Mouse (Mus musculus): Measurements from ENCODE around the gene Rtl10. TPM values are rescaled to one million over a fixed set of nuclear protein-coding genes. Genes with fewer than 3 reads are reported as not detected.

Rtl10 gene
- total RNA-seq, 1 experiment = 6.7 TPM

DNA sequence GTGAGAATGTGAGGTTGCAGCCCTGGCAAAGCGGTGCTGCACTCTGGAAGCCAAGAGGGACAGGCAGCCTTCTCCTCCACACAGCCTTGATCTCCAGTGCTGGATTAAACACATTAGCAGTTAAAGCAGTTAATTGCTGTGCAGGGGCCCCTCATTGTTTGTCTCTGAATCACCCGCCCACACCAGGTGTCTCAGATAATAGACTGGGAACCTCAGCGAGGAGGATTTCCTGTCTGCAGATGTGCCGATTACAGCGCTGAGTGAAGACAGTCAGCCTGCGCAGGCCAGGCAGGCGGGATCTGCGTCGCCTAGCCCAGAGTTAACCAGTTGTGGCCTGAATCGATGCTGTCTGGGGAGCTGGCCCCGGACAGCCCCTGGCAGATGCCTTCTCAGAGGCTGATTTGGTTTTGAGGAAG, 38.7 kb upstream of the Rtl10 start:
- Histone ChIP-seq H3K9ac (ENCODE audit: insufficient read depth, low read depth, low read length, poor library complexity, severe bottlenecking) (peak overlapping the region; percentile 19; the same call in 1 of the 2 replicates), H3K27ac (ENCODE audit: insufficient read depth, low read depth, low read length, poor library complexity, severe bottlenecking) (no peak overlapping the region), H3K4me1 (ENCODE audit: control insufficient read depth in 2 of 2, insufficient read depth in 2 of 2, low read length in 2 of 2, poor library complexity in 1 of 2) (peaks cover 8 to 23% of the 10 kb centered on the region in 2 experiments), H3K9me3 (ENCODE audit: control insufficient read depth, insufficient read depth, low read depth, low read length) (no peaks in the 10 kb centered on the region), H3K4me3 (ENCODE audit: insufficient read depth in 1 of 2, low read depth in 1 of 2, low read length in 2 of 2, poor library complexity in 1 of 2, severe bottlenecking in 1 of 2) (peak overlapping the region in 1 of 2 experiments; percentile 23; a peak in 1 of 4 replicates), H3K36me3 (ENCODE audit: control insufficient read depth, insufficient read depth, low read length, poor library complexity, severe bottlenecking) (no peaks in the 10 kb centered on the region; the same call in 1 of the 2 replicates)
- no peak for TF ChIP-seq ZC3H11A (IDR thresholded peaks at IDR 0.05; ENCODE audit: borderline replicate concordance, low read depth, low read length)
- DNase-seq (ENCODE audit: low read depth, low spot score) = peak; percentile 80
- in situ Hi-C loops (cut with MboI; ENCODE audit: low sequenced_read_pairs in 2 of 2, unreplicated experiment in 2 of 2) = loop anchor here in 1 of 2 experiments (10.0 kb wide), 1 partner anchor 165 kb away; the partner anchor contains the start of genes Gm49601, Gp1bb and Sept5

DNA sequence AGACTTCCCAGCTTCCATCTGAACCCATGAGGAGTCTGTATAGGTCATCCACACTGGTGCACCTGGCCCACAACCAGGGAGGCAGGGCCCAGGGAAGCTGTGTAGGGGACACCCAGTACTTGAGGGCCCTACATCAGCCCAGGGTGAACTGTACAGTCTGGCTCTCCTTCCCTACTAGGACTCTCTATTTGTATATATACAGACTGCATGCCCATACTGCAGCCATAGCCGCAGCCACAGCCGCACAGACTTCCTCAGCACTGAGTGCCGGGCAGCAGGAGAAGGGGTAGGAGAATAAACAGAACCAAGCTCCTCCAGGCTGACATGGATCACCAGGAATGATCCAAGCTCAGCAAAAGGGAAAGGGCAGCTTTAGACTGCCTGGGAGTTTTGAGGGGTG, 37.9 kb upstream of the Rtl10 start:
- no peak overlapping the region for H3K4me3 ChIP-seq (ENCODE audit: insufficient read depth in 1 of 2, low read depth in 1 of 2, low read length in 2 of 2, poor library complexity in 1 of 2, severe bottlenecking in 1 of 2)
- in situ Hi-C loops (cut with MboI; ENCODE audit: low sequenced_read_pairs in 2 of 2, unreplicated experiment in 2 of 2) = loop anchor here in 1 of 2 experiments (10.0 kb wide), 1 partner anchor 164 kb away; the partner anchor contains the start of genes Gm49601, Gp1bb and Sept5

DNA sequence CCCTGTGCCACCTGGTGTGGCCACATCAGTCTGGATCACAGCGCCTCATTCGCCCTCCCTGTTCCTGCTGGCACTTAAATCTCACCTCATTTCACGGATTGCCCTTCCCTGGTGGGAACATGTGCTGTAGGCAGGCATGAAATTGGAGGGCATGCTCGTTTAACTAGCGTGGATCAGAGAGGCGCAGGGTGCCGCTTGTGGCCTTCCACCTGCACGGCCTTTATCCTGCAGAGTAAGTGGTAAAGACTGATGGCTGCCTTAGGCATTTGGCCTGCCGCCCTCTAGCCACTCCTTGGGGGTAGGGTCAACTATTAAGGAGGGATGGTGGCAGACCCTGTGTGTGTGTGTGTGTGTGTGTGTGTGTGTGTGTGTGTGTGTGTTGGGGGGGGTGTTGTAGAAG, 36.7 kb upstream of the Rtl10 start:
- TF ChIP-seq CHD2 (IDR thresholded peaks at IDR 0.05; ENCODE audit: low read depth, low read length) (no peak), MAFK (IDR thresholded peaks at IDR 0.05; ENCODE audit: insufficient read depth, low read depth, low read length) (no peak), ZC3H11A (IDR thresholded peaks at IDR 0.05; ENCODE audit: borderline replicate concordance, low read depth, low read length) (no peak), HCFC1 (IDR thresholded peaks at IDR 0.05; ENCODE audit: borderline replicate concordance, insufficient read depth, low read length) (no peak), ZNF384 (IDR thresholded peaks at IDR 0.05; ENCODE audit: low read depth, low read length) (no peak)

More for the DNA sequence above, 37.9 kb upstream of the Rtl10 start:
- peaks cover 8 to 23% of the 10 kb centered on the region in 2 experiments for H3K4me1 ChIP-seq (ENCODE audit: control insufficient read depth in 2 of 2, insufficient read depth in 2 of 2, low read length in 2 of 2, poor library complexity in 1 of 2)
- H3K9me3 ChIP-seq (ENCODE audit: control insufficient read depth, insufficient read depth, low read depth, low read length) = no peaks in the 10 kb centered on the region
- H3K36me3 ChIP-seq (ENCODE audit: control insufficient read depth, insufficient read depth, low read length, poor library complexity, severe bottlenecking) = no peaks in the 10 kb centered on the region; the same call in 1 of the 2 replicates
- TF ChIP-seq CHD2 (IDR thresholded peaks at IDR 0.05; ENCODE audit: low read depth, low read length) (no peak), HCFC1 (IDR thresholded peaks at IDR 0.05; ENCODE audit: borderline replicate concordance, insufficient read depth, low read length) (no peak), MAFK (IDR thresholded peaks at IDR 0.05; ENCODE audit: insufficient read depth, low read depth, low read length) (no peak), ZNF384 (IDR thresholded peaks at IDR 0.05; ENCODE audit: low read depth, low read length) (no peak), ZC3H11A (IDR thresholded peaks at IDR 0.05; ENCODE audit: borderline replicate concordance, low read depth, low read length) (no peak)
- no peak for DNase-seq (ENCODE audit: low read depth, low spot score)
- no peak overlapping the region for H3K9ac ChIP-seq (ENCODE audit: insufficient read depth, low read depth, low read length, poor library complexity, severe bottlenecking)
- no peak overlapping the region for H3K27ac ChIP-seq (ENCODE audit: insufficient read depth, low read depth, low read length, poor library complexity, severe bottlenecking)

DNA sequence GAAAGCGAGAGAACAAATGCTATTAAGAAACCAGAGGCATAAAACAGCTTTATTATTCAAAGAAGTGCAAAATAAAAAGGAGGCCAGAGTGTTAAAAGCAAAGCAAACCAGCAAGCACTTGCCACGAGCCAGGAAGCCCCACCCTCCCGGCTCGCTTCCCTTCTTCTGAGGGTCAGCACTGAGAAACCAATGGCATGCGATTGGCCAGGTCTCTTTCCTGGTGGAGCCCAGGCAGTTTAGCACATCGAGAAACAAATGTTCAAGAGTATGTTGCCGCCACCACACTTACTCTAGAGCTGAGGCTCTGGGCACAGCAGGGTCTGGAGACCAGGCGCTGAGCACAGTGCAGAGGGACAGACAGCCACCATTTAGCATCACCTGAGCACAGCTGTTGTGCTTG, 36.1 kb upstream of the Rtl10 start:
- Histone ChIP-seq H3K9ac (ENCODE audit: insufficient read depth, low read depth, low read length, poor library complexity, severe bottlenecking) (no peak overlapping the region), H3K36me3 (ENCODE audit: control insufficient read depth, insufficient read depth, low read length, poor library complexity, severe bottlenecking) (no peaks in the 10 kb centered on the region), H3K9me3 (ENCODE audit: control insufficient read depth, insufficient read depth, low read depth, low read length) (no peaks in the 10 kb centered on the region), H3K4me3 (ENCODE audit: insufficient read depth in 1 of 2, low read depth in 1 of 2, low read length in 2 of 2, poor library complexity in 1 of 2, severe bottlenecking in 1 of 2) (no peak overlapping the region), H3K27ac (ENCODE audit: insufficient read depth, low read depth, low read length, poor library complexity, severe bottlenecking) (no peak overlapping the region), H3K4me1 (ENCODE audit: control insufficient read depth in 2 of 2, insufficient read depth in 2 of 2, low read length in 2 of 2, poor library complexity in 1 of 2) (peaks cover 8 to 23% of the 10 kb centered on the region in 2 experiments)
- TF ChIP-seq HCFC1 (IDR thresholded peaks at IDR 0.05; ENCODE audit: borderline replicate concordance, insufficient read depth, low read length) = no peak
- TF ChIP-seq ZC3H11A (IDR thresholded peaks at IDR 0.05; ENCODE audit: borderline replicate concordance, low read depth, low read length) = no peak
- no peak for TF ChIP-seq CHD2 (IDR thresholded peaks at IDR 0.05; ENCODE audit: low read depth, low read length)
- no peak for TF ChIP-seq MAFK (IDR thresholded peaks at IDR 0.05; ENCODE audit: insufficient read depth, low read depth, low read length)
- no peak for TF ChIP-seq ZNF384 (IDR thresholded peaks at IDR 0.05; ENCODE audit: low read depth, low read length)
- no peak for DNase-seq (ENCODE audit: low read depth, low spot score)
- in situ Hi-C loops (cut with MboI; ENCODE audit: low sequenced_read_pairs in 2 of 2, unreplicated experiment in 2 of 2) = loop anchor here in 1 of 2 experiments (10.0 kb wide), 1 partner anchor 162 kb away; the partner anchor contains the start of genes Gm49601, Gp1bb and Sept5

More for the DNA sequence above, 36.7 kb upstream of the Rtl10 start:
- in situ Hi-C loops (cut with MboI; ENCODE audit: low sequenced_read_pairs in 2 of 2, unreplicated experiment in 2 of 2) = loop anchor here in 1 of 2 experiments (10.0 kb wide), 1 partner anchor 163 kb away; the partner anchor contains the start of genes Gm49601, Gp1bb and Sept5
- H3K4me3 ChIP-seq (ENCODE audit: insufficient read depth in 1 of 2, low read depth in 1 of 2, low read length in 2 of 2, poor library complexity in 1 of 2, severe bottlenecking in 1 of 2) = no peak overlapping the region; a peak in 1 of 4 replicates
- peaks cover 8 to 23% of the 10 kb centered on the region in 2 experiments for H3K4me1 ChIP-seq (ENCODE audit: control insufficient read depth in 2 of 2, insufficient read depth in 2 of 2, low read length in 2 of 2, poor library complexity in 1 of 2)
- H3K36me3 ChIP-seq (ENCODE audit: control insufficient read depth, insufficient read depth, low read length, poor library complexity, severe bottlenecking) = no peaks in the 10 kb centered on the region; the same call in 1 of the 2 replicates
- H3K27ac ChIP-seq (ENCODE audit: insufficient read depth, low read depth, low read length, poor library complexity, severe bottlenecking) = no peak overlapping the region
- no peaks in the 10 kb centered on the region for H3K9me3 ChIP-seq (ENCODE audit: control insufficient read depth, insufficient read depth, low read depth, low read length)
- no peak for DNase-seq (ENCODE audit: low read depth, low spot score)
- no peak overlapping the region for H3K9ac ChIP-seq (ENCODE audit: insufficient read depth, low read depth, low read length, poor library complexity, severe bottlenecking)

Data from ES-E14 (cell line).